Mouse (Mus musculus) C2C12 (cell line): ENCODE data around the gene Jdp2.

Source experiments
- CTCF ChIP-seq: IDR thresholded peaks from one replicate; pipeline ENCODE4 v1.5.1; 2011; ENCODE audit not compliant: control insufficient read depth, insufficient read depth, insufficient read length
- MAX ChIP-seq: IDR thresholded peaks from one replicate; pipeline ENCODE4 v1.6.1; 2011; ENCODE audit warnings: mild to moderate bottlenecking, control low read depth
- MYOD1 ChIP-seq: IDR thresholded peaks from one replicate; pipeline ENCODE4 v1.6.1; 2011; ENCODE audit warnings: low read depth; ENCODE audit not compliant: control insufficient read depth, insufficient read length
- MYOG ChIP-seq: IDR thresholded peaks from one replicate; pipeline ENCODE4 v1.6.1; 2011; ENCODE audit not compliant: control insufficient read depth, insufficient read length; ENCODE audit errors: extremely low read depth
- USF1 ChIP-seq: IDR thresholded peaks from one replicate; pipeline ENCODE4 v1.6.1; 2011; ENCODE audit warnings: low read depth, mild to moderate bottlenecking, control low read depth, moderate library complexity

DNA sequence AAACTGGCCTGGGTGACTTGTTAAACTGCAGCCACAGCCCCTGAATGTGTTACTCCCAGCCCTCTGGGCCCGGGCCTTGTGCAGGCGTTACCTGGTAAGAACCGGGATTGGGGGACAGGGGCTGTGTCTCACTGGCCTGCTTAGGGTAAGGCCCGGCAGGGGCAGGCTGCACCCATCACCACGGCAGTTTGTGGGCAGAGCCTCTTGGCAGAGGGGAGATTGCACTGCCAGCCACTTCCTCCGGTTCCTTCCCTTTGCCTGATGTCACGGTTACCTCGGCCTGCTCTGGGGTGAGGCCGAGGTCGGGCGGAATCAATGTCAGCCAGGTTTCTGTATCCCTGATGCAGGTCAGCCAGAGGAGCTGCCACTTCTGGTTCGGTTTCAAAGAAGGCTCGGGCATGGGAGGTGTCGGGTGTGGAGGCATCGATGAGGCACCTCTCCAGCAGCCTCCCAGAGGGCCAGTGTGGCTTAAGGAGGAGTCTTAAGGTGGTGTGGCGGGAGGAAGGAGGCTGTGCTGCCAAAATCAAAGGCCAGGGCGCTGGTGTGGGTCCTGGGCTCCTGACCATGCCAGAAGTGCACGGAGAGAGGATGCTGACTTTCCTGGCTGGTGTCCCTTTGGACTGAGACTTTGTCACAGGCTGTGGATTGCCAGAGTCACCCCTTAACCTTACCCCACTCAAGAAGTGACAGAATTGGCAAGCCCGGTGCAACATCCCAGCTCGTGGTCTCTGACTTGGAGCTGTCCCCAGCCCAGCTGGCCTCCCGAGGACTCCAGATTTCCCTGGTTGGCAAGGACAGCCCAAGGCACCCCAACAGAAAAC is 31.0 kb downstream of the Jdp2 start:
- TF ChIP-seq MAX (no peak), CTCF (no peak), USF1 (no peak), MYOG (no peak), MYOD1 (no peak)
